Mouse (Mus musculus): ENCODE results near the gene Tmem9b. TPM values are rescaled to one million over a fixed set of nuclear protein-coding genes. Genes with fewer than 3 reads are reported as not detected.

Gene Tmem9b
- polyA plus RNA-seq, 1 experiment = 57.1 TPM

GRCm38 (mm10) chr7:109792759-109793158 lies 40.1 kb upstream of the Tmem9b start:
- Histone ChIP-seq H3K4me3 (no peak overlapping the region), H3ac (ENCODE audit: control insufficient read depth, insufficient read length) (no peak overlapping the region), H3K36me3 (ENCODE audit: control insufficient read depth, insufficient read depth) (no peaks in the 10 kb centered on the region), H3K27me3 (ENCODE audit: control insufficient read depth, insufficient read depth, insufficient read length) (no peaks in the 10 kb centered on the region), H3K79me2 (ENCODE audit: control insufficient read depth, insufficient read depth) (no peaks in the 10 kb centered on the region), H3K4me2 (ENCODE audit: low read depth) (no peak overlapping the region)
- TF ChIP-seq MYOD1 (IDR thresholded peaks at IDR 0.05; ENCODE audit: control insufficient read depth in 1 of 3, insufficient read length in 2 of 3, low read depth in 2 of 3) (no peak), REST (IDR thresholded peaks at IDR 0.05; ENCODE audit: insufficient read depth, insufficient read length) (no peak), USF1 (IDR thresholded peaks at IDR 0.05; ENCODE audit: low read depth) (no peak), MYOG (IDR thresholded peaks at IDR 0.05; ENCODE audit: control insufficient read depth in 1 of 3, insufficient read depth in 1 of 3, insufficient read length in 2 of 3, low read depth in 2 of 3) (no peak), SRF (IDR thresholded peaks at IDR 0.05; ENCODE audit: control insufficient read depth, insufficient read length, low read depth) (no peak)

GRCm38 (mm10) chr7:109790818-109791217 lies 38.1 kb upstream of the Tmem9b start:
- Histone ChIP-seq H3K36me3 (ENCODE audit: control insufficient read depth, insufficient read depth) (no peaks in the 10 kb centered on the region), H3K4me2 (ENCODE audit: low read depth) (no peak overlapping the region), H3K27me3 (ENCODE audit: control insufficient read depth, insufficient read depth, insufficient read length) (no peaks in the 10 kb centered on the region), H3K4me3 (no peak overlapping the region), H3K79me2 (ENCODE audit: control insufficient read depth, insufficient read depth) (no peaks in the 10 kb centered on the region), H3ac (ENCODE audit: control insufficient read depth, insufficient read length) (no peak overlapping the region)
- TF ChIP-seq USF1 (IDR thresholded peaks at IDR 0.05; ENCODE audit: low read depth) (no peak), E2F4 (IDR thresholded peaks at IDR 0.05; ENCODE audit: insufficient read depth) (no peak), POLR2A (IDR thresholded peaks at IDR 0.05; ENCODE audit: insufficient read length, low read depth) (no peak), MYOD1 (IDR thresholded peaks at IDR 0.05; ENCODE audit: control insufficient read depth in 1 of 3, insufficient read length in 2 of 3, low read depth in 2 of 3) (no peak), MYOG (IDR thresholded peaks at IDR 0.05; ENCODE audit: control insufficient read depth in 1 of 3, insufficient read depth in 1 of 3, insufficient read length in 2 of 3, low read depth in 2 of 3) (no peak), TCF3 (IDR thresholded peaks at IDR 0.05; ENCODE audit: insufficient read length, low read depth) (no peak), SRF (IDR thresholded peaks at IDR 0.05; ENCODE audit: control insufficient read depth, insufficient read length, low read depth) (no peak), MAX (IDR thresholded peaks at IDR 0.05; ENCODE audit: low read depth) (no peak), TCF12 (IDR thresholded peaks at IDR 0.05; ENCODE audit: insufficient read depth, poor library complexity, severe bottlenecking) (no peak), REST (IDR thresholded peaks at IDR 0.05; ENCODE audit: insufficient read depth, insufficient read length) (no peak), POLR2AphosphoS2 (IDR thresholded peaks at IDR 0.05; ENCODE audit: insufficient read length, low read depth) (no peak), CEBPB (IDR thresholded peaks at IDR 0.05; ENCODE audit: insufficient read depth, poor library complexity, severe bottlenecking) (no peak)

GRCm38 (mm10) chr7:109787860-109788259 lies 35.2 kb upstream of the Tmem9b start:
- Histone ChIP-seq H3ac (ENCODE audit: control insufficient read depth, insufficient read length) (no peak overlapping the region), H3K4me2 (ENCODE audit: low read depth) (no peak overlapping the region), H3K79me2 (ENCODE audit: control insufficient read depth, insufficient read depth) (no peaks in the 10 kb centered on the region), H3K4me3 (no peak overlapping the region), H3K27me3 (ENCODE audit: control insufficient read depth, insufficient read depth, insufficient read length) (peaks cover 12% of the 10 kb centered on the region), H3K36me3 (ENCODE audit: control insufficient read depth, insufficient read depth) (no peaks in the 10 kb centered on the region)
- TF ChIP-seq MYOG (IDR thresholded peaks at IDR 0.05; ENCODE audit: control insufficient read depth in 1 of 3, insufficient read depth in 1 of 3, insufficient read length in 2 of 3, low read depth in 2 of 3) = no peak
- no peak for TF ChIP-seq REST (IDR thresholded peaks at IDR 0.05; ENCODE audit: insufficient read depth, insufficient read length)
- TF ChIP-seq USF1 (IDR thresholded peaks at IDR 0.05; ENCODE audit: low read depth) = no peak
- no peak for TF ChIP-seq CEBPB (IDR thresholded peaks at IDR 0.05; ENCODE audit: insufficient read depth, poor library complexity, severe bottlenecking)
- TF ChIP-seq POLR2A (IDR thresholded peaks at IDR 0.05; ENCODE audit: insufficient read length, low read depth) = no peak
- no peak for TF ChIP-seq MAX (IDR thresholded peaks at IDR 0.05; ENCODE audit: low read depth)
- TF ChIP-seq POLR2AphosphoS2 (IDR thresholded peaks at IDR 0.05; ENCODE audit: insufficient read length, low read depth) = no peak
- TF ChIP-seq TCF12 (IDR thresholded peaks at IDR 0.05; ENCODE audit: insufficient read depth, poor library complexity, severe bottlenecking) = no peak
- TF ChIP-seq SRF (IDR thresholded peaks at IDR 0.05; ENCODE audit: control insufficient read depth, insufficient read length, low read depth) = no peak
- no peak for TF ChIP-seq E2F4 (IDR thresholded peaks at IDR 0.05; ENCODE audit: insufficient read depth)
- no peak for TF ChIP-seq MYOD1 (IDR thresholded peaks at IDR 0.05; ENCODE audit: control insufficient read depth in 1 of 3, insufficient read length in 2 of 3, low read depth in 2 of 3)
- TF ChIP-seq TCF3 (IDR thresholded peaks at IDR 0.05; ENCODE audit: insufficient read length, low read depth) = no peak

- H3K79me2 ChIP-seq (ENCODE audit: control insufficient read depth, insufficient read depth) = no peaks in the 10 kb centered on the region
- H3K27me3 ChIP-seq (ENCODE audit: control insufficient read depth, insufficient read depth, insufficient read length) = peaks cover 40% of the 10 kb centered on the region
- TF ChIP-seq CEBPB (IDR thresholded peaks at IDR 0.05; ENCODE audit: insufficient read depth, poor library complexity, severe bottlenecking) = no peak
- no peak for TF ChIP-seq E2F4 (IDR thresholded peaks at IDR 0.05; ENCODE audit: insufficient read depth)
- no peak for TF ChIP-seq POLR2AphosphoS2 (IDR thresholded peaks at IDR 0.05; ENCODE audit: insufficient read length, low read depth)
- TF ChIP-seq USF1 (IDR thresholded peaks at IDR 0.05; ENCODE audit: low read depth) = no peak
- TF ChIP-seq MYOG (IDR thresholded peaks at IDR 0.05; ENCODE audit: control insufficient read depth in 1 of 3, insufficient read depth in 1 of 3, insufficient read length in 2 of 3, low read depth in 2 of 3) = no peak
- TF ChIP-seq TCF12 (IDR thresholded peaks at IDR 0.05; ENCODE audit: insufficient read depth, poor library complexity, severe bottlenecking) = no peak
- no peak for TF ChIP-seq TCF3 (IDR thresholded peaks at IDR 0.05; ENCODE audit: insufficient read length, low read depth)
- no peaks in the 10 kb centered on the region for H3K36me3 ChIP-seq (ENCODE audit: control insufficient read depth, insufficient read depth)
- no peak overlapping the region for H3ac ChIP-seq (ENCODE audit: control insufficient read depth, insufficient read length)
- no peak overlapping the region for H3K4me3 ChIP-seq
- no peak overlapping the region for H3K4me2 ChIP-seq (ENCODE audit: low read depth)
Measured at GRCm38 (mm10) chr7:109783281-109783680, 30.6 kb upstream of the Tmem9b start.

All from myocyte (in vitro differentiated cells).